Mouse (Mus musculus) liver, adult (tissue): Measurements from ENCODE around the gene Rasgef1b.
A peak's percentile ranks its signal among the peaks of the same experiment; 100 is the strongest.

Source experiments
- GATA4 ChIP-seq: IDR thresholded peaks from 2 replicates; pipeline ENCODE4 v1.6.1; 2014; ENCODE audit warnings: mild to moderate bottlenecking, low read length; ENCODE audit not compliant: insufficient replicate concordance

Gene Rasgef1b

DNA sequence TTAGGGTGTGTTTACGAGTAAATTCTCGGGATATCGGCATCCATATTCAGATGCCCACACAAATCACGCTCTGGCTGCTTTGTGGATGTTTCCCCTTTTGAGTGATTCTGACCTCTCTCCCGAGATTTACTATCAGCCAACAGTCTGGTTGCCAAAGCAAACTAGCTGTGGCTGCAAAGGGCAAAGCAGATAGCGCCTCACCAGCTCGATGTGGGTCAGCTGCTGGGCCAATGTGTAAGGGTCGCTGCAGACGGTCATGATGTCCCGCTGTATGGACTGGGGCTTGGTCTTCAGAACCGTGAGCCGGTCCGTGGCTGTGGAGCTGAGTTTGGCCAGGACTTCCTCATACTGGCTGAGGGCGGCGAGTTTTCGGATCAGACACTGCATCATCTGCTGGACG, 494.6 kb downstream of the Rasgef1b start:
- TF ChIP-seq GATA4 = peak; percentile 80; the same call in 1 of the 2 replicates

GRCm38 (mm10) chr5:99233176-99233575, 495.7 kb downstream of the Rasgef1b start:
- TF ChIP-seq GATA4 = peak; percentile 72

- no peak for TF ChIP-seq GATA4
Observed at GRCm38 (mm10) chr5:99232410-99232809, 496.5 kb downstream of the Rasgef1b start.

DNA sequence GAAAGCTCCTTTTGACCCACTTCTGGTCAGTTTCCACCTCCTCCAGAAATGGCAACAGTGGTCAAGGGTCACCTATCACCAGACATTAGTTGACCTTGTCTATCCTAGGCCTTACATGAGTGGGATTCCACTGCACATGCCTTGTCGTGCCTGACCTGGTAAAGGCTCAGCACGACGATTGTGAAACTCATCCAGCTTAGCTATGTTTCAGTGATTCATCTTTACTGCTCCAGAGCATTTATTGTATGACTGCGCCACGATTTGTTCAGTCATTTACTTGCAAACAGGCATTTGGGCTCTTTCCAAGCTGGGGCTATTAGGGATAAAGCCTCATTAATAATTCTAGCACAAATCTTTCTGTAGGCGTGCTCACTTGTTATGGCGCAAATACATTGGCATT, 498.4 kb downstream of the Rasgef1b start:
- no peak for TF ChIP-seq GATA4

DNA sequence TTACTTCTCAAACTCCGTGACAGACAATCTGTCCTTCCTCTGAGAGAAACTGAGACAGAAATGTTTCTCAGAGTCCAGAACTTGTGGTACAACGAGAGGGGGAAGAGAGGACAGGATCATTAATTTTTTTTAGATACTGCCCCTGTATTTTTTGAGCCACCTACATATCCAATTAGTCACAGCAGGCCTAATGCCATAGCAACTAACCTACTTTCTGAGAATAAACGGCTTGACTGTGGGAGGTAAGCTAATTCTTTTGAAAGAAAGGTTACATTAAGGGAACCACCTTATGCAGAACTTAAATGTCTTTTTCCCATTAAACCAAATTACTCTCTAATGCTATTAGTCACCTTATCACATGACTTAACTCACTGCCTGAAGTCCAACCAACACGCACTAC, 501.5 kb downstream of the Rasgef1b start:
- no peak for TF ChIP-seq GATA4

GRCm38 (mm10) chr5:99224571-99225011, 504.3 kb downstream of the Rasgef1b start:
- no peak for TF ChIP-seq GATA4

GRCm38 (mm10) chr5:99223869-99224498, 504.9 kb downstream of the Rasgef1b start:
- no peak for TF ChIP-seq GATA4

DNA sequence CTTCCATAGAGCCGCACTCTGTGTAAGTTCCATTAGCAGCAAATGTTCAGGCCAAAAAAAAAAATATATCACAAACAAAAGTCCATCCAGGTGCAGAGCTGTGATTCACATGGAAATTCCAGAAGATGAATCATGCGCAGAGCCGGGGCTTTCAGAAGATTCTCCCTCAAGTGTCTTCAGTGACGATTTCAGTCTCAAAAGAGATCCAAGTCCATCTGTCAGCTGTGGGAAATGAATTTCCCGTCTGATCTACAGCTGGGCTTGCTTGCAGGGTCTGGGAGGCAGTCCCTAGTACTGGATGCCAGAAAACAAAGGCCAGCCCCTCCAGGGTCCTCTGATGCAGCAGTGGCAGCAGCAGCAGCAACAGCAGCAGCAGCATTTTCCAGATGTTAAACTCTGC, 510.5 kb downstream of the Rasgef1b start:
- TF ChIP-seq GATA4 = no peak

GRCm38 (mm10) chr5:99215207-99216157, 513.4 kb downstream of the Rasgef1b start:
- no peak for TF ChIP-seq GATA4

DNA sequence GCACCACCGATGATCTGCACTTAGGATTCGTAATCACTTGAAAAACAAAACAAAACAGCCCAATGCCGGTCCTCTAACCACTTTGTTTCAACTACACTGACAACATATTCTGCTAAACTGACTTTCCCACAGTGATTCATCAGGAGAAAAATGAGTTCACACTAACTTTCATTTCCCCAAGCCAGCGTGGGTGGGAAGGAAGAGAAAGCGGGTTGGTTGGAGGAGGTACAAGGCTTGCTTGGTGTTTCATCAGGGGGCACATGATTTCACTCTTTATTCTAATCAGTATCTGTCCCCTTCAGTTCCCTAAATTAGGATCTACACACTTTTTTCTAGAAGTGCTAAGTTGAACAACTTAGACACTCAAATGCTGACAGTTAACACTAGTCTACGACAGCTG, 514.5 kb downstream of the Rasgef1b start:
- TF ChIP-seq GATA4 = no peak

GRCm38 (mm10) chr5:99213211-99213610, 515.7 kb downstream of the Rasgef1b start:
- no peak for TF ChIP-seq GATA4

DNA sequence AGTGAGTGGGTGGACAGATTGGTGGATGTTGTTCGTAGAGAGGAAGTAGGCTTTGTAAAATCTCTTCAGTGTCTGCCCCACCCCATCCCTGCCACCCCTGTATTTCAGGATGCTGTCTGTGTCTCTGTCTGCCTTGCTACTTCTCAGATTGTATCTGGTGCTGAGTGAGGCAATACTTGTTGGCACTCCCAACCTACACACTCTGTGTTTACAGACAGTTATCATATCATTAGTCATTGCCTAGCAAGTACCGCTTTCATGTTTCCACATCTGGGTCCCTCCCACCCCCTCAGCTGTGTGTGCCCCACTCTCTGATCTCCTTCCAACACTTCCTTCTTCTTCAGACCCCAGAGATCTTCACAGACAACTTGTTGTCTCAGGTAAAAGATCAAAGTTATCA, 525.4 kb downstream of the Rasgef1b start:
- TF ChIP-seq GATA4 = no peak

DNA sequence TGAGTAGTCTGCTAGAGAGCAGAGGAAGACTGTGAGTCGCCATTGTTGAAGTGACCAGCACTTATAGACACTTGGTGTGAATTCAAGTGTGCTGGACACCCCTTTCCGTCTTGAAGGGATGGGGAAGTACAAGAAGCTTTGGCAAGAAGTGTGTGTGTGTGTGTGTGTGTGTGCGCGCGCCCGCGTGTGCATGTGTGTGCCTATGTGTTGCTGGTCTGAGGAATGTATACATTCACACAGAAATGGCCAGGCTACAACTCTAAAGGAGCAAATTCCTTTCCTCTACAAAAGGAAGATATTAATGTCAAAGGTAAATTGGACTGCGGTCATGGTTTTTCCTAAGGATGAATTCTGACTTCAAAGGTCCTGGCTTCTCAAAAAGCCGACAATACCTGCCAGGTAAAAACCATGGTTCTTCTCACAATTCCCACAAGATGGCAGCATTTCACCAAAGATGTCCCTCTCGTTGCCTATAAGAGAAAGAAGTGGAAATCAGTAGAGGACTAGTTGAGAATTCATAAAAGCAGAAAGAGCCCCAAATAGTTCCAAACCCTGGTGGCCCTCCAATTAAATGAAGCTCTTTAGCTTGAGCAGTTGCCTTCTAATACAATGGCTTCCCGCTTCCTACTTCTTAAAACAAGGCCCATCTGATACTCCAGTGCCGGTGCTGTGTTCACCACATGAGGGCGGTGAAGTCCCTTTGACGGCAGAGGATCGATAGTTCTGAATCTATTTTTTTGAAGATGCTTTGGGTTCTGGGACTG, 526.6 kb downstream of the Rasgef1b start:
- TF ChIP-seq GATA4 = no peak; the same call in 1 of the 2 replicates

- TF ChIP-seq GATA4 = no peak
Observed at GRCm38 (mm10) chr5:99195436-99195835, 533.4 kb downstream of the Rasgef1b start.
